Comparison of ENCODE assay signal across 21 mouse cellular contexts in the genomic region with DNA sequence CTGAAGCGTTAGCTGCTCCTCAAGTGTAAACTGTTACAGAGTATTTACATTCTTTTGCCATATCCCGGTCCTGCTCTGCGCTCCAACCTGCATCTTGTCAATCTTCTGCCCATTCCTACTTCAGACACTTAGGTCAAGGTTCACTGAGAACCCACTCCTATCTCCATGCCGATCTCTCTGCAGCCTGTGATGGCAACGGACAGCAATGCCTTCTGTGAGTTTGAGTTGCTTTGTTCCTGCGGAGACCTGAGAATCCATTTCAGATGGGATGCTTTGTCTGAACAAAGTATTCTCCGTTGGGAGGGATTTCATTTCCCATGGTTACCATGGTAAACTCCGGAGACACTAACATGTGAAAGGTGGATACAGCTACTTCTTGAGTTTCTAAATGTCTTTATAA. TPM values are rescaled to one million over a fixed set of nuclear protein-coding genes. Genes with fewer than 3 reads are reported as not detected.
A peak's percentile ranks its signal among the peaks of the same experiment; 100 is the strongest.
DNase-seq lines count a peak whose midpoint lies in the region; ATAC-seq and TF ChIP-seq lines count a peak whose summit lies in the region.
"Had no signal": no experiment of that assay in that cellular context is flagged by ENCODE, and none has a peak within 500 bp of the region (broad histone marks: within the 10 kb centered on the region; RNA-seq: fewer than 3 reads in every experiment).

No protein-coding gene starts in this region.

- WGBS in forebrain, embryonic 10.5 days: 72% methylated on average over 8 of the region's 8 CpGs
- WGBS in forebrain, embryonic 12.5 days: 65% methylated on average over 8 of the region's 8 CpGs

- H3K4me2 ChIP-seq in forebrain, embryonic 12.5 days: no peak overlapping the region
- H3K4me2 ChIP-seq: forebrain, embryonic 15.5 days; heart, embryonic 12.5 days; hindbrain, embryonic 14.5 days had no signal

- peaks cover 32% of the 10 kb centered on the region for H3K27me3 ChIP-seq in forebrain, embryonic 10.5 days (ENCODE audit: poor library complexity, severe bottlenecking)
- peaks cover 16% of the 10 kb centered on the region; the same call in 1 of the 2 replicates for H3K27me3 ChIP-seq in forebrain, embryonic 12.5 days
- H3K27me3 ChIP-seq: forebrain, embryonic 15.5 days; heart, embryonic 12.5 days had no signal

- H3K27ac ChIP-seq in forebrain, embryonic 10.5 days: no peak overlapping the region
- H3K27ac ChIP-seq in forebrain, embryonic 12.5 days: no peak overlapping the region
- H3K27ac ChIP-seq in left cerebral cortex, adult 2 months: peak overlapping the region; percentile 99
- H3K27ac ChIP-seq: forebrain, embryonic 15.5 days; hindbrain, embryonic 10.5 days; hindbrain, embryonic 14.5 days had no signal

- no peak for ATAC-seq in forebrain, embryonic 12.5 days (ENCODE audit: low FRiP score)
- ATAC-seq in monocyte, adult 5-6 weeks (replicated peaks; ENCODE audit: insufficient number of reproducible peaks, low FRiP score, low TSS enrichment, poor library complexity, severe bottlenecking): no peak
- ATAC-seq: CD4-positive, CD25-positive, alpha-beta regulatory T cell, adult 4 months; forebrain, embryonic 15.5 days had no signal

- H3K9me3 ChIP-seq in forebrain, embryonic 10.5 days: no peaks in the 10 kb centered on the region
- no peaks in the 10 kb centered on the region for H3K9me3 ChIP-seq in forebrain, embryonic 12.5 days
- H3K9me3 ChIP-seq: forebrain, embryonic 15.5 days; G1E; hindbrain, embryonic 10.5 days had no signal

- H3K4me1 ChIP-seq in forebrain, embryonic 10.5 days: peaks cover 26% of the 10 kb centered on the region
- H3K4me1 ChIP-seq in forebrain, embryonic 12.5 days: peaks cover 19% of the 10 kb centered on the region

- H3K4me3 ChIP-seq in forebrain, embryonic 10.5 days: no peak overlapping the region
- no peak overlapping the region for H3K4me3 ChIP-seq in forebrain, embryonic 12.5 days (replicated peaks)
- H3K4me3 ChIP-seq in left cerebral cortex, adult 2 months: no peak overlapping the region
- H3K4me3 ChIP-seq: forebrain, embryonic 15.5 days; heart, embryonic 12.5 days; hindbrain, embryonic 10.5 days had no signal

- TF ChIP-seq CTCF in left cerebral cortex, adult 2 months (IDR thresholded peaks at IDR 0.05): no peak

- intact Hi-C loops in left cerebral cortex, adult 2 months (cut with DNase I): loop anchor here (5.0 kb wide), 1 partner anchor 142 kb away; no protein-coding TSS in a partner anchor

- no peaks in the 10 kb centered on the region for H3K36me3 ChIP-seq in forebrain, embryonic 10.5 days (replicated peaks)
- H3K36me3 ChIP-seq in forebrain, embryonic 12.5 days (replicated peaks): no peaks in the 10 kb centered on the region
- H3K36me3 ChIP-seq: forebrain, embryonic 15.5 days; G1E; heart, embryonic 12.5 days; hindbrain, embryonic 10.5 days had no signal

- no peak overlapping the region for H3K9ac ChIP-seq in forebrain, embryonic 12.5 days
- H3K9ac ChIP-seq: forebrain, embryonic 15.5 days; heart, embryonic 12.5 days; hindbrain, embryonic 14.5 days had no signal

- peak; percentile 13 for DNase-seq in forebrain, embryonic 10.5 days (ENCODE audit: extremely low spot score, low spot score)
- no peak for DNase-seq in left cerebral cortex, adult 2 months (ENCODE audit: extremely low spot score in 1 of 2, low spot score in 2 of 2)
- DNase-seq in left cerebral cortex, adult 11 months (ENCODE audit: low spot score): no peak
- peak; percentile 16 for DNase-seq in R1 (ENCODE audit: low read depth, low spot score)
- peak; percentile 37 for DNase-seq in embryo, embryonic 9.5 days (ENCODE audit: extremely low spot score)
- no peak for DNase-seq in heart, adult 8-10 months (ENCODE audit: low spot score)
- DNase-seq: adrenal gland, postnatal 14 days; B cell, adult 2 months; cerebellum, adult 11-12 months; cerebellum, adult 9-10 months; cerebellum, postnatal 25 days; gastrocnemius, postnatal 10 days; heart, adult 18-20 months had no signal

RNA-seq across cellular contexts. Expression of a gene that starts 2.6 kb away (rescaled TPM):
- 0.53 and 0.78 TPM in 2 replicates for polyA plus RNA-seq in forebrain, embryonic 10.5 days (2016; fragmentation: Nextera tagmentation; extraction: Ambion mirVana)
- 0.63 and 0.73 TPM in 2 replicates for polyA plus RNA-seq in forebrain, embryonic 12.5 days (2016; fragmentation: Nextera tagmentation; extraction: Ambion mirVana)
- 1 to 10 TPM; 1.6 to 2.8 TPM for total RNA-seq in left cerebral cortex, adult 2 months (2021)
- not detected in 3 replicates for total RNA-seq in monocyte, adult 5-6 weeks (2017)
- total RNA-seq in heart, adult 8-10 months (2022): 1 to 10 TPM in 3 of 4 experiments, under 1 TPM in 1; 0.90 to 2.4 (median 1.5) TPM
- total RNA-seq: G1E had no signal
- polyA plus RNA-seq: G1E had no signal

RNA-seq across cellular contexts. Expression of a gene that starts 55.8 kb away (rescaled TPM):
- polyA plus RNA-seq in forebrain, embryonic 10.5 days (2016; fragmentation: Nextera tagmentation; extraction: Ambion mirVana): 0.14 and 0.26 TPM in 2 replicates
- 0.23 TPM in 1 of 2 replicates, not detected in the other for polyA plus RNA-seq in forebrain, embryonic 12.5 days (2016; fragmentation: Nextera tagmentation; extraction: Ambion mirVana)
- 10 to 100 TPM; 12.9 to 13.5 TPM for total RNA-seq in left cerebral cortex, adult 2 months (2021)
- total RNA-seq in monocyte, adult 5-6 weeks (2017): not detected in 3 replicates
- 10 to 100 TPM; 29.8 to 39.9 (median 33.4) TPM for total RNA-seq in heart, adult 8-10 months (2022)
- polyA plus RNA-seq: G1E had no signal

Comparison
In these comparisons a context has a peak if more than half of its experiments do, and no peak if none do; other contexts are left out.
1. DNase-seq: peak in forebrain, embryonic 10.5 days (single experiment), R1 (single experiment) and embryo, embryonic 9.5 days (single experiment); none in left cerebral cortex, adult 2 months (0 of 2), left cerebral cortex, adult 11 months (single experiment) and heart, adult 8-10 months (single experiment).
2. RNA of a gene that starts 55.8 kb away (total RNA-seq): 29.8 to 39.9 TPM in heart, adult 8-10 months and 12.9 to 13.5 TPM in left cerebral cortex, adult 2 months; not detected in monocyte, adult 5-6 weeks; every median in the first group is over 10 times any median in the second.